Comparison of ENCODE assay signal across 28 mouse cellular contexts in genomic region chr1:172683957-172684356, GRCm38 (mm10). TPM values are rescaled to one million over a fixed set of nuclear protein-coding genes. Genes with fewer than 3 reads are reported as not detected.
"Had no signal": no experiment of that assay in that cellular context is flagged by ENCODE, and none has a peak within 500 bp of the region (broad histone marks: within the 10 kb centered on the region; RNA-seq: fewer than 3 reads in every experiment).

No protein-coding gene starts in this region.

- H3K36me3 ChIP-seq: kidney, embryonic 15.5 days; limb, embryonic 12.5 days; limb, embryonic 15.5 days; midbrain, embryonic 10.5 days; neural tube, embryonic 12.5 days; neural tube, embryonic 15.5 days had no signal

- H3K27ac ChIP-seq: kidney, embryonic 15.5 days; limb, embryonic 12.5 days; limb, embryonic 15.5 days; liver, embryonic 14.5 days; midbrain, embryonic 10.5 days; neural tube, embryonic 12.5 days; neural tube, embryonic 15.5 days; stomach, postnatal 0 days had no signal

- DNase-seq: kidney, adult 11 months; kidney, adult 8-10 months; kidney, postnatal 10 days; kidney, postnatal 36 days; left cerebral cortex, postnatal 4 days; liver, postnatal 0 days; lung, embryonic 14.5 days; lung, postnatal 14 days; right cerebral cortex, adult 18-20 months; right cerebral cortex, postnatal 14 days; right cerebral cortex, postnatal 4 days; thymus, adult 2 months; thymus, postnatal 14 days; thymus, postnatal 4 days had no signal

- H3K4me1 ChIP-seq: kidney, embryonic 15.5 days; limb, embryonic 12.5 days; limb, embryonic 15.5 days; megakaryocyte, embryonic 14.5 days; midbrain, embryonic 10.5 days; neural tube, embryonic 12.5 days; neural tube, embryonic 15.5 days had no signal

- H3K4me2 ChIP-seq: kidney, embryonic 15.5 days; limb, embryonic 12.5 days; limb, embryonic 15.5 days; liver, embryonic 11.5 days; lung, embryonic 14.5 days; neural tube, embryonic 12.5 days; neural tube, embryonic 15.5 days had no signal

- H3K4me3 ChIP-seq: kidney, embryonic 15.5 days; limb, embryonic 12.5 days; limb, embryonic 15.5 days; megakaryocyte, embryonic 14.5 days; midbrain, embryonic 10.5 days; neural tube, embryonic 12.5 days; neural tube, embryonic 15.5 days had no signal

- H3K9me3 ChIP-seq: kidney, embryonic 15.5 days; limb, embryonic 12.5 days; limb, embryonic 15.5 days; megakaryocyte, embryonic 14.5 days; midbrain, embryonic 10.5 days; neural tube, embryonic 12.5 days; neural tube, embryonic 15.5 days had no signal

- ATAC-seq: liver, postnatal 0 days had no signal

- H3K27me3 ChIP-seq: kidney, embryonic 15.5 days; limb, embryonic 12.5 days; limb, embryonic 15.5 days; megakaryocyte, embryonic 14.5 days; neural tube, embryonic 12.5 days; neural tube, embryonic 15.5 days had no signal

- H3K9ac ChIP-seq: kidney, embryonic 15.5 days; limb, embryonic 12.5 days; limb, embryonic 15.5 days; liver, embryonic 14.5 days; liver, postnatal 0 days; lung, embryonic 14.5 days; neural tube, embryonic 12.5 days; neural tube, embryonic 15.5 days had no signal

RNA-seq across cellular contexts. Expression of gene Crp, which starts 13.9 kb away (rescaled TPM):
- total RNA-seq: layer of hippocampus, postnatal 14 days; left cerebral cortex, adult 8-10 months; left cerebral cortex, postnatal 14 days; left cerebral cortex, postnatal 4 days had no signal
- polyA plus RNA-seq: limb, embryonic 12.5 days; lung, embryonic 14.5 days; midbrain, embryonic 10.5 days; midbrain, embryonic 14.5 days had no signal
